Mouse (Mus musculus) NIH3T3 (cell line): ENCODE results near the gene Cacnb4.

Experiments
- DNase-seq: peaks from one replicate; pipeline ENCODE4 v3.0.0-alpha.2; 2012; ENCODE audit warnings: low read depth

Cacnb4 gene

GRCm38 (mm10) chr2:52676023-52676912, at the start of gene Cacnb4:
Gene Cacnb4, minus strand, starts transcription at chr2:52676831.
- DNase-seq = no peak

- DNase-seq = no peak
These were observed 43.8 kb upstream of the Cacnb4 start for GRCm38 (mm10) chr2:52720231-52721025.

- DNase-seq = no peak
These were observed 40.4 kb upstream of the Cacnb4 start for GRCm38 (mm10) chr2:52717076-52717475.

GRCm38 (mm10) chr2:52715538-52715937, 38.9 kb upstream of the Cacnb4 start:
- DNase-seq = no peak

- DNase-seq = no peak
These were observed 37.5 kb upstream of the Cacnb4 start for GRCm38 (mm10) chr2:52714111-52714510.

GRCm38 (mm10) chr2:52710804-52711203, 34.2 kb upstream of the Cacnb4 start:
- no peak for DNase-seq

- no peak for DNase-seq
These were observed 32.8 kb upstream of the Cacnb4 start for GRCm38 (mm10) chr2:52709417-52709816.

- DNase-seq = no peak
These were observed 24.9 kb upstream of the Cacnb4 start for GRCm38 (mm10) chr2:52701368-52702036.

GRCm38 (mm10) chr2:52700352-52700751, 23.7 kb upstream of the Cacnb4 start:
- no peak for DNase-seq

- DNase-seq = no peak
These were observed 18.0 kb upstream of the Cacnb4 start for GRCm38 (mm10) chr2:52694604-52695003.

- DNase-seq = no peak
These were observed 15.1 kb upstream of the Cacnb4 start for GRCm38 (mm10) chr2:52691745-52692144.

- no peak for DNase-seq
These were observed 10.0 kb upstream of the Cacnb4 start for GRCm38 (mm10) chr2:52686601-52687000.

GRCm38 (mm10) chr2:52677589-52677988, 958 bp upstream of the Cacnb4 start:
- DNase-seq = no peak

- DNase-seq = no peak
These were observed 277 bp upstream of the Cacnb4 start for GRCm38 (mm10) chr2:52676913-52677303.

- DNase-seq = no peak
These were observed 1.2 kb downstream of the Cacnb4 start for GRCm38 (mm10) chr2:52675278-52675987.

- DNase-seq = no peak
These were observed 1.7 kb downstream of the Cacnb4 start for GRCm38 (mm10) chr2:52674886-52675277.

- no peak for DNase-seq
These were observed 3.5 kb downstream of the Cacnb4 start for GRCm38 (mm10) chr2:52673172-52673571.

GRCm38 (mm10) chr2:52670733-52671132, 5.9 kb downstream of the Cacnb4 start:
- no peak for DNase-seq

- DNase-seq = no peak
These were observed 8.2 kb downstream of the Cacnb4 start for GRCm38 (mm10) chr2:52668480-52668879.

- DNase-seq = no peak
These were observed 19.9 kb downstream of the Cacnb4 start for GRCm38 (mm10) chr2:52656722-52657121.

GRCm38 (mm10) chr2:52654541-52654940, 22.1 kb downstream of the Cacnb4 start:
- DNase-seq = no peak

GRCm38 (mm10) chr2:52651547-52651946, 25.1 kb downstream of the Cacnb4 start:
- no peak for DNase-seq
